Mouse (Mus musculus): ENCODE results near the gene Gm5460.
A peak's percentile ranks its signal among the peaks of the same experiment; 100 is the strongest.

Gene Gm5460

GRCm38 (mm10) chr14:34075346-34075745, 58.8 kb downstream of the Gm5460 start:
- no peak for DNase-seq (ENCODE audit: low read depth, low spot score)

DNA sequence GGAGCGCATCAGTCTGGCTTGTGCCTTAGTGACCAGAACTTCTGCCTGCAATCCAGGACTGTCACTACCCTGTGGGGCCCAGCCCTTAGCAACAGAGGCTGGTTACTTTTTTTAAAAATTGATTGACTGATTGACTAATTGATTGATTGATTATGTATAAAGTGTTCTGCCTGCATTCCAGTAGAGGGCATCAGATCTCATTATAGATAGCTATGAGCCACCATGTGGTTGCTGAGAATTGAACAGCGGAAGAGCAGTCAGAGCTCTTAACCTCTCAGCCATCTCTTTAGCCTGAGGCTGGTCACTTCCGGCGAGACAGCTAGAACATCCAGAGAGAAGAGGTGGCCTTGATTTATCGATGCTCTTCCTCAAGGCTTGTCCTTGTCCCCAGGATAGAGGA, 60.7 kb downstream of the Gm5460 start:
- DNase-seq (ENCODE audit: low read depth, low spot score), result no peak

DNA sequence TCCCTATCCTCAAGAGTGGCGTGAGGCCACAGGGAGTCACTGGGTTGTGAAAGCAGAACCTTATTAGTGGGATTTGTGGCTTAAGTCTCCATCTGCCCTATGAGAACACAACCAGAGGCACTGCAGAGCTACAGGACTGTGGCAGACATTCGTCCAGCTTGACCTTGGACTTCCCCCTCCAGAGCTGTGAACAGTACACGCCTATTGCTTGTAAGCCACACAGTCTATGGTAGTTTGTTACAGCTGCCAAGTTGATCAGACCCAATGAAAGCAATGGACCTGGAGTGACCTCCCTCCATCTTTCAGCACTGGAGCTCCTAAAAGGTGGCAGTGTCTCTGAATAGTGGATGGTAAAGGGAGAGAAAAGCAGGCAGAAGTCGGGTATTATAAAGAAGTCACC, 61.7 kb downstream of the Gm5460 start:
- no peak for DNase-seq (ENCODE audit: low read depth, low spot score)

DNA sequence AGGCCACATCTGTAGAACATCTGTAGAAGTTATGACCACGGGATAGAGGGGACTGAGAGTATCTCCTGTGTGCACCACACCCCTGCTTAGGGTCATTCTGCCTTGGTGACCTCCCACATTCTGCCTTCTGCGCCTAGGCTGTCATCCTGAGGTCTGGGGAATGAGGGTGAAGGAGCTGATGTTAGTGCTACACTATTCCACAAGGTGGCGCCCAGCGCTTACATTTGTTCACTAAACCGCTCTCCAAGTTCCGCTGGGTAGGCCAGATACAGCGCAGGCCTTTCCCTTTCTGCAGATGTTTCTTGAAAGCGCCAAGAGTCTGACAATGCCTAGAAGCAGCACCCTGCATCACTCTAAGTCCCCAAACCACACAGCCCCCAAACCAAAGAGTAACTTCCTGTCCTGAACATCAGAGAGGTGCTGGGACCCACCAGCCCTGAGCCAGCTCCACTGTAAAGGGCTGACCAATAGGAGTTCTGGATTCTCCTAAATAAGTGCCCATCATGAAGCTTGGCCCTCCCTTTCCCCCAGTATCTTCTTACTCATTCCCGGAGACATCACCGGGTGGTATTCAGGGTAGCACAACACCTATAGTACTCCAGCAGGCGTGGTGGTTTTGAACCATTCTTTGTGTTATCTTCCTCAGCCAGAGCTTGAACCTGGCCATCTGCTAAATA, 63.9 kb downstream of the Gm5460 start:
- DNase-seq (ENCODE audit: low read depth, low spot score), result peak; percentile 61

GRCm38 (mm10) chr14:34085731-34086130, 69.2 kb downstream of the Gm5460 start, which contains the start of gene Anxa8:
TSS of gene Anxa8 (plus strand) at chr14:34085981.
- no peak for DNase-seq (ENCODE audit: low read depth, low spot score)

DNA sequence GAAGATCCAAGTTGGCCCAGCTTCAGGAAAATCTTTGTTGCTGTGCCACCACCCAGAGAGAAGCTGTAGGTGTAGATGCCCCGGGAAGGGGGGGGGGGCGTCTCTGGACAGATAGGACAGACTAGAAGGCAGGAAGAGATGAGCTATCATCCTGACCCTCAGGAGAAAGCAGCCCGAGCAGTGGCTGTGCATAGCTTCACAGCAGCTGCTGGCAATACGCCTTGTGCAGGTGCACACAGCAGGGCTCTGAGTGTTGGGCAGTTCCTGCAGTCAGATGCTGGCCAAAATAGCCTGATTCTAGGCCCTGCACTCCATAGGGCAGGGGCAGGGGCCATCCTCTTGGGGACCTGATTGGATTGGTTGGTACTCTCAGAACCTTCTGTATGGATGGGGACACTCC, 70.2 kb downstream of the Gm5460 start:
- no peak for DNase-seq (ENCODE audit: low read depth, low spot score)

DNA sequence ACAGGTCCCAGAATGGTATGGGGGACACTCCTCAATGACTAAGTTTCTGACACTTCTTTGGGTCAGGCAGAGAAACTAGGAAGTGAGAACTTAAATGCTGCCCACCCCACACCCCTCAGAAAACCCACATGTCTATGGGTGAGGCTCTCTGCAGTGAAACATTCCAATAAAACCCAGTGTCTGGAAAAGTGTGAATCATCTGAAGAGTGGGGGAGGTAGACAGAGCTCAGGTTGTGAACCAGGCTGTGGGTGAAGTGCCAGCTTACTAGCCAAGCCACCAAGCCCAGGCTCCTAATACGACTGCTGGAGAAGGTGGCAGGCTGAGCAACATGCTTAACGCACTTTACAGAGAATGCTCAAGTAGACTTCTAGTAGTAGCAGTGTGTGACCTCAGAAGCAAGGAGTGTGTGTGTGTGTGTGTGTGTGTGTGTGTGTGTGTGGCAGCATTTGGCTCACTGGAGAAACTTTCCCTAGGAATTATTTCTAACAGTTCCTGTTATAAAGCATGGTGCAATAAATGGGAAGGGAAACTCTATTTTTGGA, 71.4 kb downstream of the Gm5460 start:
- DNase-seq (ENCODE audit: low read depth, low spot score), result no peak

- no peak for DNase-seq (ENCODE audit: low read depth, low spot score)
These were observed 73.2 kb downstream of the Gm5460 start for GRCm38 (mm10) chr14:34089796-34090195.

DNA sequence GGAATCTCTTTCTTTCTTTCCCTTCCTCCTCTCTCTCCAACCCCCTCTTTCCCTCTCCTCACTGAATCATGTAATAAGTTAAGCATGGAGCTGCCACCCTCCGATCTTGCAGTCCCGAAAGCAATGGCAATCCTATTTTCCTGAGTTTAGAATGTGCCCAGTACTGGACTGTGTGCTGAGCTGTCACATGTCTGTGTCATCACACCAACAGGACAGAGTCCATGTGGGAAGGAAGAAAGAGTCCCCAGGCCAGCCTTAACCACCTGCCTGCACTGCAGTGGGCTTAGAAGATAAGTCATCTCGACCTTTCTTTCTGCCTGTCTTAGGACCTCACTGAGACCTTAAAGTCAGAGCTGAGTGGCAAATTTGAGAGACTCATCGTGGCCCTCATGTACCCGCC, 74.9 kb downstream of the Gm5460 start:
- no peak for DNase-seq (ENCODE audit: low read depth, low spot score)

- DNase-seq (ENCODE audit: low read depth, low spot score), result no peak
These were observed 76.3 kb downstream of the Gm5460 start for GRCm38 (mm10) chr14:34092856-34093255.

DNA sequence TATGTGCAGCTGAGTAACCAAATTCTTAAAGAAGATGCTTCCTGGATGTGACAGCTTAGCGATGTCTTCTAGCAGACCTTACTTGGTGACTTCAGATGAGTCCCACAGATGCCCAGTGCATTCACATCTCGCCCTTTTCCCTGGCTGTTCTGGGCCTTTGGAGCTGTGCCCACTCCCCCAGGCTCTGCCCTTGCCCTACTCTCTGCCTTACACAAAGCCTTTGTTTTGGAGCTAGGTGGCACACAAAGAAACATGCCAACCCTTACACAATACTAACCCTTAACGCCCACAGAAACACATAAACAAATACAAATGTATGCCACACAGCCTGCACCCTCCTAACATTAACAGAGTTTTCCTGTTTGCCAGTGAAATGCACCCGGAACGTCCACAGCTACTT, 79.6 kb downstream of the Gm5460 start:
- DNase-seq (ENCODE audit: low read depth, low spot score), result no peak

Measured in WW6 (cell line).